Mouse (Mus musculus) adrenal gland, postnatal 0 days (tissue): ENCODE measurements around the gene Olfr314. TPM values are rescaled to one million over a fixed set of nuclear protein-coding genes. Genes with fewer than 3 reads are reported as not detected.

Experiments used
- polyA plus RNA-seq: library from polyadenylated mRNA; unstranded; fragments of >200 nt; fragmentation: Nextera tagmentation; extraction: Ambion mirVana; gene quantifications from 2 replicates; pipeline ENCODE4 v1.2.1, GENCODE M21; 2015

Olfr314 gene
- not detected in 2 replicates for polyA plus RNA-seq

DNA sequence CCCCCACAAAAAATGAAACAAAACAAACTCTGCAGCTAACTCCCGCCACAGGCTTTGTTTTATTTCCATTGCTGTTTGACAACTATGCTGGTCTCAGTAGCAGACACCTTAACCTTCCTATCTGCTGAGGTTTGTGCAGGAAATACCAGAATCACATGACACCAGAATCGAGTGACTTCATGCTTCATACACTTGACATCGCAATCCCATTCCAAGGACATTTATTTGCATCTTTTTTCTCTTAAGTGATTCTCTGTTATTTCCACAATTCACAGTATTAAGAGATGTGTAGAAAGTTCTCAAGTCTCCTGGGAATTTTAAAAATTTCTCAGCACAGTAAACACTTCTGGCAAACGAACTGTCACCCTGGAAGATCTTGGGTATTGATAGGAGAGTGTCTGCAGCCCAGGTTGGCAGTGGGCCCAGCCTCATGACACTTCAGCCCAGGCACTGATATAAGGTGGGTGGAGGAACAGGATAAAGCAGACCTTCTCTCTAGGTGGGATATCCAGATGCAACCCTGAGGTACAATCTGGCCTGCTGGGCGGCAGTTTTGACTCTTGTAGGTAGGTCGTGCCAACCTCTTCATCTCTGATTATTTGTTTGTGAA is at the start of gene Olfr314:
TSS of gene Olfr314 (plus strand) at position 473 of the 610 bp plus-strand sequence.

DNA sequence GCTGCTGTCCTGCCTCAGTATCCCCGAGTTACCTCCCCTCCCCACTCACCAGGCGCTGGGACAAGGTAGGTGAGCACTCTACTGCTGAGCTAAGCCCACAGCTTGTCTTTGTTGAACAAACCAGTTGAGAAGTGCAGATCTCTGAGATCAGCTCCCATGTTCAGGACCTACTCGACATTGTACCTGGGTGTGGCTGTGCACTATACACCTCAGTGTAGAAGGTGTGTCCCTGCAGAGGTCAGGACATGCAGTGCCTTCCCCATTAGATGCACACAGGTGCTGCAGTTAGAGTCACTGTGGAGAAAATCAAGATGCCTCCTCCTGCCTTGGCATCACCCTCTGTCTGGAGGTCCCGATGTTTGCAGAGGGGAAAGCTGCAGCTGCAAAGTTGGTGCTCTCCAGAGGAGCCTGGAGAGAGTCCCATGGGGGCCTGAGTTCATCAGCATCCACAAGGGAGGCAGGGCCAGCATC is 43.9 kb upstream of the Olfr314 start, which contains the start of gene Olfr317:
TSS of gene Olfr317 (minus strand) at position 421 of the 471 bp plus-strand sequence.

DNA sequence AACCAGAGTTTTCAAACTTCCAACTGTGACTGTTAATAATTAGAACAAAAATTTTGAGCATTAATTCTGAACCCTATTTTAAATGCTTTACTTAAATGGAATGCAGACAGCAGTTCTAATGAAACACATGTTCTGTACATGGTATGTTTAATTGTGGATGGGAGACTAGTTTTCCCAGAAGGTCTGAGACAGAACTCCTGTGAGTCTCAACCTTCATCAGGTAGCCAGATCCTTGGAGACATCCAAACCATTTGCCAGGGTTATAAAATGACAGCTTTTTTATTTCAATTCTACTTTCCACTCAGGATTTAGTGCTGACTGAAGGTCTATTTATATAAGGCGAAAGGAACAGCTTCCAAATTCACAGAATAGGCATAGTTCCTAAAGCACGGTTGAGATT is 30.3 kb upstream of the Olfr314 start, which contains the start of gene Olfr316:
TSS of gene Olfr316 (plus strand) at position 301 of the 400 bp plus-strand sequence.

DNA sequence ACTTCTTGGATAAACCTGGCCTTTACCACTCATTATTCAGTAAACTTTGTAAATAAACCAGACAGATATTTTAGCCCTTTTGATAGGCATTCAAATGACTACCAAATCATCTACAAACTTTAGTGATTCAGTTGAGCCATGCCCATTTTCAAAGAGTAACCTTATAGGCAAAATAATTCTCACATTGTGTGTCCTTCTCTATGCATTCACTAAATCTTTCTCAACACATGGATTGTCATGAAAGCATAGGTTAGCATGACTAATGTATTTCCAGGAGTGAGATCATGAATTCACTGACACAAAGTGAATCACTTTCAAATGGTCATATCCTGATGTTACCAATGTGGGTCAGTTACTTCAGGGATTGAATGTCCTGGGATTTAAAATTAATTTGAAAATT is 9.9 kb upstream of the Olfr314 start, which contains the start of gene Olfr315:
TSS of gene Olfr315 (plus strand) at position 301 of the 400 bp plus-strand sequence.

DNA sequence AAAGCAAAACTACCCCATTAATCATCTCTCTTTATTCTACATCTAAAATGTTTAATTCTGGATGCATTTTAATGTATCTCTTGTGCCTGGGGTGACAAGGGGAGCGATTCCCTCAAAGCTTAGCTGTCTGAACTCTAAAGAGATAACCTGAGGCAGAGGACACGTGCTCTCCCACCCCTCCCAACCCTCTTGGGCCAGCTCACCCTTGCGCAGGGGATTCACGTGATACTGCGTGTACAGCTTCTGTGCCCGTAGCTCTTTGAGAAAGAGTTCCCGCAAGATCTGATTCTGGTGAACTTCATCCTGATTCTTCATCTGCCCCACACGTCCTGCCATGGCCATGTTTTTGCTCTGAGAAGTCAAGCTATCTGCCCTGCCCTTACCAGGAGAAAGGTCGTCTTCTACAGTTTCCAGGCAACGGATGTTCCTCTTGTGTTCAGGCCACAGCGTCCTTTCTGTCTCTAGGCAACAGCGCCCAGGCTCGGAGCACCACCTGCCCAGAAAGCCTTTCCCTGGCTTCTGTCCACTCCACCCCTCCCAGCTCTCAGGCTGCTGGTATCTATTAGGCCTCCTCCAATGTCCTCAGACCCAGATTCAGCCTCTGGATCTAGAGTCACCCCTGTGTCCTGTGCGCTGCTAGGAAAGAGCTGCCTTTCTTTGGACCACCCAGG is 18.9 kb downstream of the Olfr314 start, which contains the start of gene Fam183b:
TSS of gene Fam183b (minus strand) at position 403 of the 671 bp plus-strand sequence.

DNA sequence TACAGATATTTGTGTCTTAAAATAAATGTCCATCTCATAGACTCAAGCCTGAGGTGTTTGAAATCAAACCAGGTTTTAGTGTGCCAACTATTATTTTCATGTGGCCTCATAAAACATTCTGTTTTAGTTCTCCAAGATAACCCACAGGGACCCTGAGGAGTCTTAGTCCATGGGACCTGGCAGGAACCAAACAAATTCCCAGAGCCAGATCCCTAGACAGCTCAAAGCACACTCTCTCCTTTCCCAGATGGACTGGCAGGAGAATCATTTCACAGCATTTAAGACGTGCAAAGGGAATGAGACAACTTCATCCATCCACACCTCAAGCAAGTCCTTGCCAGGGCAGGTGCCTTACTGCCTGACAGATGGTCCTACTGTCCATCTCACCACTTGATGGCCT is 31.9 kb downstream of the Olfr314 start, which contains the start of gene Olfr313:
TSS of gene Olfr313 (plus strand) at position 301 of the 400 bp plus-strand sequence.

DNA sequence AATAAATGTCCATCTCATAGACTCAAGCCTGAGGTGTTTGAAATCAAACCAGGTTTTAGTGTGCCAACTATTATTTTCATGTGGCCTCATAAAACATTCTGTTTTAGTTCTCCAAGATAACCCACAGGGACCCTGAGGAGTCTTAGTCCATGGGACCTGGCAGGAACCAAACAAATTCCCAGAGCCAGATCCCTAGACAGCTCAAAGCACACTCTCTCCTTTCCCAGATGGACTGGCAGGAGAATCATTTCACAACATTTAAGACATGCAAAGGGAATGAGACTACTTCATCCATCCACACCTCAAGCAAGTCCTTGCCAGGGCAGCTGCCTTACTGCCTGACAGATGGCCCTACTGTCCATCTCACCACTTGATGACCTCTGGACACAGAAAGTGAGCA is 46.2 kb downstream of the Olfr314 start, which contains the start of gene Olfr312:
TSS of gene Olfr312 (plus strand) at position 301 of the 400 bp plus-strand sequence.

Other genes with a start within 250 kb of the Olfr314 start
- gene Olfr330, start 248.1 kb upstream of the Olfr314 start, polyA plus RNA-seq: 1.7 and 4.9 TPM in 2 replicates
- gene Olfr329-ps, start 236.5 kb upstream of the Olfr314 start, polyA plus RNA-seq: 0.28 and 2.0 TPM in 2 replicates
- gene Olfr328, start 227.3 kb upstream of the Olfr314 start, polyA plus RNA-seq: 0.24 and 0.77 TPM in 2 replicates
- 0.25 TPM in 1 of 2 replicates, not detected in the other for gene Olfr224, start 212.4 kb upstream of the Olfr314 start, polyA plus RNA-seq
- 0.20 TPM in 1 of 2 replicates, not detected in the other for gene Olfr325, start 205.2 kb upstream of the Olfr314 start, polyA plus RNA-seq
- gene Olfr324, start 187.8 kb upstream of the Olfr314 start, polyA plus RNA-seq: not detected in 2 replicates
- 2.0 TPM in 1 of 2 replicates, not detected in the other for gene 2210407C18Rik, start 166.9 kb upstream of the Olfr314 start, polyA plus RNA-seq
- gene Olfr323, start 152.5 kb upstream of the Olfr314 start, polyA plus RNA-seq: not detected in 2 replicates
- 0.20 and 1.0 TPM in 2 replicates for gene Trim58, start 142.5 kb upstream of the Olfr314 start, polyA plus RNA-seq
- not detected in 2 replicates for gene Olfr322, start 124.2 kb upstream of the Olfr314 start, polyA plus RNA-seq
- gene Olfr320, start 101.9 kb upstream of the Olfr314 start, polyA plus RNA-seq: not detected in 2 replicates
- not detected in 2 replicates for gene Olfr319, start 83.8 kb upstream of the Olfr314 start, polyA plus RNA-seq
- not detected in 2 replicates for gene Olfr318, start 58.9 kb upstream of the Olfr314 start, polyA plus RNA-seq
- not detected in 2 replicates for gene Olfr317, start 43.7 kb upstream of the Olfr314 start, polyA plus RNA-seq
- gene Olfr316, start 30.2 kb upstream of the Olfr314 start, polyA plus RNA-seq: not detected in 2 replicates
- gene Olfr315, start 9.8 kb upstream of the Olfr314 start, polyA plus RNA-seq: not detected in 2 replicates
- gene Fam183b, start 19.0 kb downstream of the Olfr314 start, polyA plus RNA-seq: 20.7 and 23.2 TPM in 2 replicates
- not detected in 2 replicates for gene Olfr313, start 32.0 kb downstream of the Olfr314 start, polyA plus RNA-seq
- not detected in 2 replicates for gene Olfr312, start 46.3 kb downstream of the Olfr314 start, polyA plus RNA-seq
- not detected in 2 replicates for gene Olfr311, start 56.3 kb downstream of the Olfr314 start, polyA plus RNA-seq
- gene Gm12258, start 64.2 kb downstream of the Olfr314 start, polyA plus RNA-seq: 4.3 and 5.0 TPM in 2 replicates
- gene 2810021J22Rik, start 84.3 kb downstream of the Olfr314 start, polyA plus RNA-seq: 4.5 and 5.1 TPM in 2 replicates
- gene Zfp39, start 121.3 kb downstream of the Olfr314 start, polyA plus RNA-seq: 4.0 and 4.4 TPM in 2 replicates
- 0.63 TPM in 1 of 2 replicates, not detected in the other for gene Btnl10, start 135.0 kb downstream of the Olfr314 start, polyA plus RNA-seq
- 206 and 211 TPM in 2 replicates for gene Rnf187, start 156.0 kb downstream of the Olfr314 start, polyA plus RNA-seq
- gene Hist3h2ba, start 166.0 kb downstream of the Olfr314 start, polyA plus RNA-seq: 41.7 and 56.5 TPM in 2 replicates
- gene Hist3h2a, start 171.7 kb downstream of the Olfr314 start, polyA plus RNA-seq: 32.6 and 35.6 TPM in 2 replicates
- 0.19 TPM in 2 replicates for gene Trim17, start 171.7 kb downstream of the Olfr314 start, polyA plus RNA-seq
- 10.5 and 18.0 TPM in 2 replicates for gene Trim11, start 195.1 kb downstream of the Olfr314 start, polyA plus RNA-seq